Mouse (Mus musculus): Measurements from ENCODE around the gene A630089N07Rik.
"Not testable (repeated sequence)": the region's sequence is repeated elsewhere in the genome, so short reads cannot be mapped to it uniquely, and the experiment has no call there.

DNA sequence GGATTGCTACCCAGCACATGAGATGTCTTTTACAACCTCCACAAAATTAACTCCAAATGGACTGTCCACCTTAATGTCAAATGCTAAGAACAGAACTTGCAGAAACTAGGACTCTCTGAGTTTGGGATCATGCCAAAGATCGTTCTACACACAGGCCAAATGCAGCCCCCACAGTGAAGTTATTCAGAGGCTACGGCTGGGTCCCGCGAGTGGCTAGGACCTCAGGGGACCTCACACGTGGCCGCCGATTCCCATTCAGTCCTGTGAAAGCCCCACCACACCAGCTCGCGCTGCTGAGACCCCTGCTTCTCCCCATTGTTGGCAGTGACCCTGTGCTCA, 731 bp downstream of the A630089N07Rik start:
- not testable (repeated sequence) for TF ChIP-seq GATA1 (IDR thresholded peaks at IDR 0.05; ENCODE audit: borderline replicate concordance, low read length); FLI1 (IDR thresholded peaks at IDR 0.05; ENCODE audit: low read length)

All from megakaryocyte, embryonic 14.5 days (primary cell).